Mouse (Mus musculus) limb, embryonic 15.5 days (tissue): Measurements from ENCODE around the gene Syndig1. TPM values are rescaled to one million over a fixed set of nuclear protein-coding genes. Genes with fewer than 3 reads are reported as not detected.

Experiments used
- ATAC-seq: fragments of 200-750 bp; cut with Nextera tagmentation; 2 replicates; pipeline ENCODE4 v1.8.0; 2017; ENCODE audit warnings: low read depth, moderate TSS enrichment; ENCODE audit not compliant: insufficient number of reproducible peaks, low FRiP score, low TSS enrichment
- H3K27ac ChIP-seq: fragments of 300-500 bp; sonication (generic); 2 replicates; pipeline ENCODE4 v1.5.1; 2015; ENCODE audit warnings: moderate library complexity, mild to moderate bottlenecking, inconsistent platforms
- H3K27me3 ChIP-seq: fragments of 300-500 bp; sonication (generic); 2 replicates; pipeline ENCODE4 v1.6.1; 2015; ENCODE audit warnings: inconsistent platforms
- H3K36me3 ChIP-seq: fragments of 300-500 bp; sonication (generic); 2 replicates; pipeline ENCODE4 v1.6.1; 2015; ENCODE audit warnings: inconsistent platforms
- H3K4me1 ChIP-seq: fragments of 300-500 bp; sonication (generic); 2 replicates; pipeline ENCODE4 v1.6.1; 2015; ENCODE audit warnings: inconsistent platforms
- H3K4me2 ChIP-seq: fragments of 300-500 bp; sonication (generic); 2 replicates; pipeline ENCODE4 v1.6.1; 2015; ENCODE audit warnings: mild to moderate bottlenecking, inconsistent platforms
- H3K4me3 ChIP-seq: fragments of 300-500 bp; sonication (generic); 2 replicates; pipeline ENCODE4 v1.5.1; 2015; ENCODE audit warnings: mild to moderate bottlenecking, inconsistent platforms
- H3K9ac ChIP-seq: fragments of 300-500 bp; sonication (generic); 2 replicates; pipeline ENCODE4 v1.6.1; 2015; ENCODE audit warnings: inconsistent platforms
- H3K9me3 ChIP-seq: fragments of 300-500 bp; sonication (generic); 2 replicates; pipeline ENCODE4 v1.6.1; 2016; ENCODE audit warnings: inconsistent platforms
- WGBS: fragments of 180-500 bp; shearing (Covaris S2); methylation state at CpG from one replicate; pipeline ENCODE4 v1.1.7; 2015; 5-methylcytosine and 5-hydroxymethylcytosine counted together
- polyA plus RNA-seq: library from polyadenylated mRNA; unstranded; fragments of >200 nt; fragmentation: Nextera tagmentation; extraction: Ambion mirVana; gene quantifications from 2 replicates; pipeline ENCODE4 v1.2.1, GENCODE M21; 2015

The Syndig1 gene
- polyA plus RNA-seq, 1 experiment from 2014 or later = 5.9 TPM

DNA sequence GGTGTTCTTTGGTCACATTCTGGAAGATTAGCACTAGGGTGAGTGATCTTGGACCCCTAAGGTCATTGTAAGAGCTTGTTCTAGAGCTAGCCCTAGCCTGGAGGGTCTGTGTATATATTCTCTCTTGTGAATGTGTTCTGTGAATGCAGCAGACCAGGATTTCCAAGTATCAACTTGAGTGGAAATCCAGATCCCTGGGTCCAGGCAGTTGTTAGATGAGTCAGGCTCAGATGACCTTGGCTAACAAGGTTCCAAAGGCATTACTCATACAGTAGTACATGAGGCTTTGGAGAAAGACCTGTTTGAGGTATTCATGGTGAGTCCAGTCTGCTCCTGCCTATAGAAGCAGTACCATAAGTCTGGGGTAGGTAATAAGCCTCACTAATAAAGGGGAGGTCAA, 103.1 kb downstream of the Syndig1 start:
- Histone ChIP-seq H3K4me1 (peaks cover 17% of the 10 kb centered on the region; the same call in 1 of the 2 replicates), H3K4me3 (no peak overlapping the region)
- ATAC-seq = no peak

DNA sequence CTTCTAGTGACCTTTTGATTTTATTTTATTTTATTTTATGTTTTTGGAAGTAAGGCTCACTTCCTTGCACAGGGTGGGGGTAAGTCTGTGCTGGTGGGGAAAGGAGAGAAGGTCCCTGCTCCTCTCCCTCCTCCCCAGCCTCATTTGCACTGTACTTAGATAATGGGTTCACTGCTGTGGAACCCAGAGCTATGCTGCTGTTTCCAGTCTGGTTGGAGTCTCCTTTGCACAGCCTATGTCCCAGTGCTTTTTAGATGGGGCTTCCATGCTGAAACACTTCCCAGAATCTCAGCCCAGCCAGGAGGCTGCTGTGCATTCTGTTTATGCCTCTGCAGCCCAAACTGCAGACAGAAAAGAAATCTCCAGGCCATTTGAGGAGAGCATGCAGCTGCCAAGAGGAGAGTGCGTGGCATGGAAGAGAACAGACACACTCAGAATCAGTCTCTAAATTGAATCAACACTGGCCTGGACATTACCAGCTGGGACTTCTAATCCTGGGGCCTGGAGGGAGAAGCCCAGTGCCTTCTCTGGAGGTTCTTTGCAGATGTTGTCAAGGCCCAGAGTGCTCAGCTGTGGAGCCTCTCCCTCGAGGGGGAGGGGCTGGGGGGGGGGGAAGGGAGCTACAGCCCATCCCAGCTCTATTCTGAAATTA, 104.4 kb downstream of the Syndig1 start:
- no peak overlapping the region for H3K27ac ChIP-seq
- ATAC-seq = no peak

More for the DNA sequence above, 103.1 kb downstream of the Syndig1 start:
- Histone ChIP-seq H3K9ac (no peak overlapping the region), H3K27ac (no peak overlapping the region), H3K27me3 (no peaks in the 10 kb centered on the region), H3K4me2 (no peak overlapping the region), H3K36me3 (no peaks in the 10 kb centered on the region), H3K9me3 (no peaks in the 10 kb centered on the region)

GRCm38 (mm10) chr2:149934139-149934538, 105.1 kb downstream of the Syndig1 start:
- peaks cover 17% of the 10 kb centered on the region; the same call in 1 of the 2 replicates for H3K4me1 ChIP-seq
- H3K27me3 ChIP-seq = no peaks in the 10 kb centered on the region
- WGBS = 32% methylated on average over 4 of the region's 4 CpGs
- no peak overlapping the region for H3K9ac ChIP-seq
- no peak overlapping the region for H3K4me3 ChIP-seq
- H3K4me2 ChIP-seq = no peak overlapping the region
- H3K27ac ChIP-seq = no peak overlapping the region
- ATAC-seq = no peak
- no peaks in the 10 kb centered on the region for H3K9me3 ChIP-seq
- no peaks in the 10 kb centered on the region for H3K36me3 ChIP-seq

More for the DNA sequence above, 104.4 kb downstream of the Syndig1 start:
- WGBS = 18% methylated on average over 2 of the region's 2 CpGs
- Histone ChIP-seq H3K9me3 (no peaks in the 10 kb centered on the region), H3K4me3 (no peak overlapping the region), H3K9ac (no peak overlapping the region), H3K36me3 (no peaks in the 10 kb centered on the region), H3K4me2 (no peak overlapping the region), H3K4me1 (peaks cover 17% of the 10 kb centered on the region; the same call in 1 of the 2 replicates), H3K27me3 (no peaks in the 10 kb centered on the region)

GRCm38 (mm10) chr2:149938829-149939228, 109.8 kb downstream of the Syndig1 start:
- Histone ChIP-seq H3K9me3 (no peaks in the 10 kb centered on the region), H3K27ac (no peak overlapping the region), H3K4me1 (peaks cover 4% of the 10 kb centered on the region; the same call in 1 of the 2 replicates), H3K27me3 (no peaks in the 10 kb centered on the region), H3K4me2 (no peak overlapping the region), H3K4me3 (no peak overlapping the region), H3K9ac (no peak overlapping the region), H3K36me3 (no peaks in the 10 kb centered on the region)
- no peak for ATAC-seq
- WGBS = 65% methylated on average over 4 of the region's 4 CpGs

DNA sequence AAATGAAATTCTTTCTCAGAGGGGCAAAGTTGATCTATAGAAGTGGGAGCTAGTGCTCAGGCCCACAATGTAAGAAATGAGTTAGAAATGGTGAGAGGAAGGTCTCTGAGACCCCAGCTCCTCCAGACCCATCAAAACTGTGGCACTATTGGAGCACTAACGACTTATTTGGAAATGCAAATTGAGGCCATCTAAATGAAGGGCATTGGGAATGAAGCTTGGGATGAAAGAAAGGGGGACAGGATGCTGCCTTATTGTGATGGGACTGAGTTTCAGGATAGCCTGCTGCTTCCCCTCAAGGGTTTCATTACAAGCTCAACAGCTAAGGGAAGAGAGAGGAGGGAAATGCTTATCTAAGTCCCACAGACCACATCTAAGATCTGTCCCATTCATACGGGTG, 110.6 kb downstream of the Syndig1 start:
- H3K9me3 ChIP-seq = no peaks in the 10 kb centered on the region
- H3K27ac ChIP-seq = no peak overlapping the region
- H3K4me1 ChIP-seq = no peaks in the 10 kb centered on the region; the same call in 1 of the 2 replicates
- no peaks in the 10 kb centered on the region for H3K27me3 ChIP-seq
- no peak overlapping the region for H3K4me2 ChIP-seq
- H3K4me3 ChIP-seq = no peak overlapping the region
- no peaks in the 10 kb centered on the region for H3K36me3 ChIP-seq
- ATAC-seq = no peak
- WGBS = 42% methylated on average over 2 of the region's 2 CpGs
- H3K9ac ChIP-seq = no peak overlapping the region

GRCm38 (mm10) chr2:149950641-149951040, 121.6 kb downstream of the Syndig1 start:
- ATAC-seq = no peak
- WGBS = 86% methylated on average over 4 of the region's 4 CpGs
- no peak overlapping the region for H3K4me2 ChIP-seq
- H3K9ac ChIP-seq = no peak overlapping the region
- H3K27me3 ChIP-seq = no peaks in the 10 kb centered on the region
- no peak overlapping the region for H3K27ac ChIP-seq
- no peaks in the 10 kb centered on the region for H3K36me3 ChIP-seq
- H3K4me1 ChIP-seq = no peaks in the 10 kb centered on the region
- no peak overlapping the region for H3K4me3 ChIP-seq
- H3K9me3 ChIP-seq = no peaks in the 10 kb centered on the region

- no peak overlapping the region for H3K27ac ChIP-seq
- WGBS = 65% methylated on average over 4 of the region's 4 CpGs
- no peak for ATAC-seq
- H3K27me3 ChIP-seq = no peaks in the 10 kb centered on the region
- H3K4me3 ChIP-seq = no peak overlapping the region
- H3K9ac ChIP-seq = no peak overlapping the region
- H3K4me2 ChIP-seq = no peak overlapping the region
- no peaks in the 10 kb centered on the region for H3K9me3 ChIP-seq
- H3K4me1 ChIP-seq = no peaks in the 10 kb centered on the region
- H3K36me3 ChIP-seq = no peaks in the 10 kb centered on the region
Measured at GRCm38 (mm10) chr2:149971014-149971413, 142.0 kb downstream of the Syndig1 start.

- Histone ChIP-seq H3K4me1 (no peaks in the 10 kb centered on the region), H3K27ac (no peak overlapping the region), H3K27me3 (no peaks in the 10 kb centered on the region), H3K4me3 (no peak overlapping the region), H3K36me3 (no peaks in the 10 kb centered on the region), H3K9ac (no peak overlapping the region), H3K9me3 (no peaks in the 10 kb centered on the region), H3K4me2 (no peak overlapping the region)
- 58% methylated on average over 6 of the region's 6 CpGs for WGBS
- ATAC-seq = no peak
Measured at GRCm38 (mm10) chr2:149973583-149973982, 144.6 kb downstream of the Syndig1 start.

- Histone ChIP-seq H3K9ac (no peak overlapping the region), H3K4me2 (no peak overlapping the region), H3K27me3 (no peaks in the 10 kb centered on the region), H3K9me3 (no peaks in the 10 kb centered on the region), H3K36me3 (no peaks in the 10 kb centered on the region), H3K4me1 (no peaks in the 10 kb centered on the region), H3K27ac (no peak overlapping the region), H3K4me3 (no peak overlapping the region)
- 89% methylated on average over 1 of the region's 1 CpGs for WGBS
- no peak for ATAC-seq
Measured at GRCm38 (mm10) chr2:149980419-149980818, 151.4 kb downstream of the Syndig1 start.

GRCm38 (mm10) chr2:149982466-149982865, 153.5 kb downstream of the Syndig1 start:
- no peak for ATAC-seq
- Histone ChIP-seq H3K9ac (no peak overlapping the region), H3K4me1 (no peaks in the 10 kb centered on the region)

DNA sequence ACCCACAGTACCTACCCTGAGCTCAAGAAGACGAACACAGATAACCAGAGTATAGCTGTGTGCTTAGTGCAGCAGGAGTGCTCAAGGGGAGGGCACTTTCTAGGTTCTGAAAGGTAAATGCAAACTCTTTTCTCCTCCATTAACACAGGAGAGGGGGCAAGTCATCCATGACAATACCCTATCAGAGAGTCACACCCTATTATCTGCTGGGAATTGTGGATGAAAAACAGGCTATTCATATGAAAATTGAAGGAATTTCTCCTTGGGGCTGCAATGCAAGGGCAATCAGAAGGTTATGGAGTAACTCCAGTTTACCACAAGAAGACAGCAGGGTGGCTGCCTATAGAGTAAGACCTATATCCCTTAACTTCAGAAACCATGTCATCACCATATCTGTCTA, 154.1 kb downstream of the Syndig1 start:
- Histone ChIP-seq H3K4me3 (no peak overlapping the region), H3K4me2 (no peak overlapping the region), H3K36me3 (no peaks in the 10 kb centered on the region), H3K27me3 (no peaks in the 10 kb centered on the region), H3K9ac (no peak overlapping the region), H3K4me1 (no peaks in the 10 kb centered on the region), H3K9me3 (no peaks in the 10 kb centered on the region), H3K27ac (no peak overlapping the region)
- WGBS = 74% methylated on average over 1 of the region's 1 CpGs
- ATAC-seq = no peak

More at GRCm38 (mm10) chr2:149982466-149982865, 153.5 kb downstream of the Syndig1 start:
- Histone ChIP-seq H3K9me3 (no peaks in the 10 kb centered on the region), H3K27me3 (no peaks in the 10 kb centered on the region), H3K36me3 (no peaks in the 10 kb centered on the region), H3K4me3 (no peak overlapping the region), H3K4me2 (no peak overlapping the region), H3K27ac (no peak overlapping the region)

- H3K9me3 ChIP-seq = no peaks in the 10 kb centered on the region
- H3K27ac ChIP-seq = no peak overlapping the region
- no peak overlapping the region for H3K4me2 ChIP-seq
- no peak overlapping the region for H3K9ac ChIP-seq
- no peaks in the 10 kb centered on the region for H3K27me3 ChIP-seq
- H3K4me1 ChIP-seq = no peaks in the 10 kb centered on the region
- ATAC-seq = no peak
- H3K4me3 ChIP-seq = no peak overlapping the region
- no peaks in the 10 kb centered on the region for H3K36me3 ChIP-seq
Measured at GRCm38 (mm10) chr2:149987610-149988009, 158.6 kb downstream of the Syndig1 start.

DNA sequence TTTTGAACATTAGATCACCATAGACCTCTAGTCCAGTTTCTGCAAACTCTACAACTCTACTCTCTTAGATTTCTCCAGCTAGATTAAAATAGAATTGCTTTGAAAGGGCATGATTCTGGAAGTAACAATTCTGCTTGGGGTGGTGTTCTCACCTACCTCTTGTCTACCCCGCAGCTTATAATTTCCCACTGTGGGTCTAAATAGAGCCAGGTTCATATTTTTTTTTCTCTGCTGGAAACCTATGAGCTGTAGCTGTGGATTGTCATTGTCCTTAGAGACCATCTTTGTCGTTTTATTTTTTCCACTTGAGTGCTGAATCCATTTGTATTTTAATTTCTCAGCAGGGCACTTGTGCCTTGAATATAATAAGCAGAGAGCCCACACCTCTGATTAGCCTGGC, 162.5 kb downstream of the Syndig1 start:
- no peaks in the 10 kb centered on the region for H3K9me3 ChIP-seq
- no peak overlapping the region for H3K9ac ChIP-seq
- WGBS = 71% methylated on average over 2 of the region's 2 CpGs
- no peaks in the 10 kb centered on the region for H3K27me3 ChIP-seq
- H3K36me3 ChIP-seq = no peaks in the 10 kb centered on the region
- H3K4me1 ChIP-seq = 0 out of 2 replicates have a peak, but pooled peaks cover 3% of the 10 kb centered on the region
- H3K4me2 ChIP-seq = no peak overlapping the region
- no peak overlapping the region for H3K27ac ChIP-seq
- H3K4me3 ChIP-seq = no peak overlapping the region
- ATAC-seq = no peak
